Mouse (Mus musculus) embryo, embryonic 10.5 days (tissue): ENCODE results near the gene Bcl2a1a.
"Not testable (repeated sequence)": the region's sequence is repeated elsewhere in the genome, so short reads cannot be mapped to it uniquely, and the experiment has no call there.

Experiments used
- DNase-seq: peaks from one replicate; pipeline ENCODE4 v3.0.0-alpha.2; 2015; ENCODE audit warnings: low spot score

Bcl2a1a gene

GRCm38 (mm10) chr9:88956670-88957153, at the start of gene Bcl2a1a:
Gene Bcl2a1a (plus strand): TSS chr9:88956900.
- not testable (repeated sequence) for DNase-seq

DNA sequence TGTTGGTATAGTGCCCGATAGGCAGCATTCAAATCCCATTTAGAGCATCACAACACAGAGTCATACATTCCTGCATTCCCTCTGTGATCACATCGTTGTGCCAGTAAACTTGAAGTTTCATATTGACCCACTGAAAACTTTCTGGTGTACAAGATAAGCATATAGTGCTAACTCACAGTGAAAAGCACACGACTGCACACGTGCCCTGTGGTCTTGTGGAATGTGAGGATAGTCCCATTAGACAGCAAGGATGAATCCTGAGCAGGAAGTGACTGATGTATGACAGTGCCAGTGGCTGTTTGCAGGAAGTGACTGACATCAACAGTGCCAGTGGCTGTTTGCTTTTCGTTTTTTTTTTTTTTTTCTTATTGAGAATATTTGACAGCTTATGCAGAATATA, 40.1 kb upstream of the Bcl2a1a start:
- not testable (repeated sequence) for DNase-seq

- not testable (repeated sequence) for DNase-seq
Measured at GRCm38 (mm10) chr9:88938312-88938711, 18.4 kb upstream of the Bcl2a1a start.

DNA sequence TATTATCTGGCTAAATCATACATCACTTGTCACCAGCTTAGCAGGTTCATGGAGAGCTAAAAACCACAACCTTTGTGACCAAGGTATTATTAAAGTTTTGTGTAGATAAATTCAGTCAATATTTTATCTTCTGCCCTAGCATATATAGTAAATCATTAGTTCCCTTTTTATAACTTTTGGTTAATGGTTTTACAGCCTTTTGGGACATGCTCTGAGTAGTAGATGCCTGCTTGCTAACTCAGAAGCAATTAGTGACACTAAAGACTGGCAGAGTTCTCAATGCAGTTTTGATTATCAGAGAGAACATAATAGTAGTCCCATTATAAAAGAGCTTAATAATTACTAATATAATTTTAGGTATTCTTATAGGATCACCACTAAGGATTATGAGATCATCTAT, 5.2 kb upstream of the Bcl2a1a start:
- DNase-seq, result not testable (repeated sequence)

GRCm38 (mm10) chr9:88953151-88953550, 3.5 kb upstream of the Bcl2a1a start:
- DNase-seq, result not testable (repeated sequence)

DNA sequence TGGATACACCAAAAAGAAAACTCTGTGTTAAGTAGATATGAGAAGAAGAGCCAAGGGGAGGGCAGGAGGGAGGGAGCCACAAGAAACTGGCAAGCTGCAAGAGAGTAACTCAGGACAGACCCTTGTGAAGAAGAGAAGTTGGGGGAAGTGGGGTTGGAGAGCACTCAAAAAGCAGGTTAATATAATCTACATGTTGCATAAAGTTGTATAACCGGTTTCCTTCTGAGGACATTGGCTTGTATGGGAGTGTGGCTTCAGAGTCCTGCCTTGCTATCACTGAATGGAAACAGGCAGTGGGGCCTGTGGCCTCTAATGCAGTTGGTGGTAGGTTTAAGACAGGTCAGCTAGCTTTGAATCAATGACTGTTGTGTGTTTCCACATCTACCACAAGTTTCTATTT, 1.5 kb upstream of the Bcl2a1a start:
- DNase-seq, result not testable (repeated sequence)

GRCm38 (mm10) chr9:88956035-88956434, 665 bp upstream of the Bcl2a1a start:
- not testable (repeated sequence) for DNase-seq

- DNase-seq, result no peak
Measured at GRCm38 (mm10) chr9:88958891-88959290, 2.2 kb downstream of the Bcl2a1a start.

DNA sequence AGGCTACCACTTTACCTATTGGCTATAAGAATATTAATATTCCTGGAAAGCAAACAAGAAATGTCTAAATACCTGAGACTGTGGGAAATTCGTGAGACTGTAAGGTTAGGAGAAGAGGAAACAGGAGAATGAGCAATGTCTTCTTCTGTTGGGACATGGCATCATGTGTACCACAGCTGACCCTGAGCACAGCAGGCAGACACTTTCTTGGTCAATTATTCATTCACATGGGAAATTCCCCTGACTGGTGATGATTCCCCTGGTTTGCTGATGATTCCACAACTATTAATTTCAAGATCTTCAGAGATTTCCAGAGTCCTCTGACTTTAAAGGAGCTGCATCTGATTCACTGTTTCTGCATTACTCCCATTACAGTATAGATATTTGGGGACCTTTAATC, 3.3 kb downstream of the Bcl2a1a start:
- DNase-seq, result not testable (repeated sequence)

GRCm38 (mm10) chr9:88966462-88966861, 9.8 kb downstream of the Bcl2a1a start:
- DNase-seq, result not testable (repeated sequence)

GRCm38 (mm10) chr9:88969502-88969901, 12.8 kb downstream of the Bcl2a1a start:
- not testable (repeated sequence) for DNase-seq

GRCm38 (mm10) chr9:88976875-88977274, 20.2 kb downstream of the Bcl2a1a start:
- not testable (repeated sequence) for DNase-seq

DNA sequence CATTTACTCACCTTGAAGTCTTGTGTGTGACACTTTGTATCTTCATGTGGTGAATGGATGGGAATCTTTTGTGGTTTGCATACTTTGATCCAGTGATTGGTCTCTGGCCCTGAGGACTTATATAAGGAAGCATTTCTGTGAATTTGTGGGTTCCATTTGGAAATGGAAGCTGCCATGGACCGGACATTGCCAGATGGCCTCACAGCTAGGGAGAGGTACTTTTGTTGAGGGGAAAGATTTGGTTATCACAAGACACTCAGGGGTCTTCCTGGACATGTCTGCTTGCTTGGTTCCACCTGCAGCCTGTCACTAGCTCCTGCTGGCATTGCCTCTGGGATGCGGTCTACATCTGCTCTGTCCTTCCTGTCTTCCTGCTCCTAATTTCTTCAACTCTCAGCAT, 23.1 kb downstream of the Bcl2a1a start:
- not testable (repeated sequence) for DNase-seq

- not testable (repeated sequence) for DNase-seq
Measured at GRCm38 (mm10) chr9:89001541-89001940, 44.8 kb downstream of the Bcl2a1a start.
